Mouse (Mus musculus) G1E-ER4 (cell line): ENCODE results near the gene Zfp36l1. TPM values are rescaled to one million over a fixed set of nuclear protein-coding genes. Genes with fewer than 3 reads are reported as not detected.

ENCODE experiments used
- GATA1 ChIP-seq: IDR thresholded peaks from one replicate; pipeline ENCODE4 v1.8.0; 2012; ENCODE audit warnings: low read length, inconsistent platforms
- polyA plus RNA-seq: library from polyadenylated mRNA; stranded (reverse); fragments of >175 nt; gene quantifications from 2 replicates; pipeline ENCODE4 v1.2.3, GENCODE M21; 2012

Gene Zfp36l1
- polyA plus RNA-seq, 1 experiment = 196 TPM

DNA sequence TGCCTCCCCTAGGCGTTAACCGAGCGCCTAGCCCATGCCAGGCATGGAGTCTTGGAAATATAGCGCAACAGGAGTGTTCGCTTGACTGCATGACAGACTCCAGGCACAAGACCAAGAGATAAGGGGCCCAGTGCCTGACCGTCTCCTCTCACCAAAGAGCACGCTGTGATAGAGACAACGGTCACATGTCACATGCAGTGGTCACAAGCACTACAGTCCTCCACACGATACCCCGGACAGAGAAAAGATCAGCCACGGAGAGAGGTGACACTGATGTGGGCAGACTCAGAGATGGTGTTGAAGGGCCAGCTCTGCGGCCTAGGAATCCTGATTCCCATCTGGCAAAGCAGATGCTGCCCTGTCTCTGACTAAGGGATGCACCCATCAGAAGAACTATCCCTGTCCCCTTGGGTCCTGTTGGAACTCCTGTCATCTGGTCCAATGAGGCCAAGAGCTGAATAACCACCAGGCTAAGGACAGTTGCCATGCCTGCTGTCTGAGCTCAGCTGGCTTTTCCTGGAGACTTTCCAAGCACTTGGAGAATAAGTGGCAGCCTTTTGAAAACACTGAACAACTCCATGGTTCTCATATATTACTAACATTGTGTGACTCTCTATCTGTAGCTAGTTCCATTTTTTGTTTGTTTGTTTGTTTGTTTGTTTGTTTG lies 23.6 kb upstream of the Zfp36l1 start:
- no peak for TF ChIP-seq GATA1

DNA sequence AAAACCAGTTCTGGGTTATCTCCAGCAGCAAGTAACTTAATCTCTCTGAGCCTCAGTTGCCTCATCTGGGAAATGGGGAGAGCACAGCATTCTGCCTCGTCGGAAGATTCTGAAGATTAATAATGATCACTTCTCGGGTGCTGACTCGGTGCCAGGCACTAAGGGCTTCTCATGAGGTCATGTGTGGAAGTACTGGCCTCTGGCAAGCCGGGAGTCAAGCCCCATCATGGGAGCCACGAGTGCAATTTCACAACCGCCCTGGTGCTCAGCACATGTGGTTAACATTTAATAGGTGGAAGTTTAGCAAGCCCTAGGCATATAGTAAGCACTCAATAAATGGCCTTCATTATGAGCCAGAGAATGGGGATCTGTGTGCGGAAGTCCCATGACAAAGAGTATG lies 22.4 kb upstream of the Zfp36l1 start:
- TF ChIP-seq GATA1 = no peak

GRCm38 (mm10) chr12:80133011-80133545 lies 20.3 kb upstream of the Zfp36l1 start:
- TF ChIP-seq GATA1 = no peak

GRCm38 (mm10) chr12:80132250-80133003 lies 19.6 kb upstream of the Zfp36l1 start:
- TF ChIP-seq GATA1 = no peak

DNA sequence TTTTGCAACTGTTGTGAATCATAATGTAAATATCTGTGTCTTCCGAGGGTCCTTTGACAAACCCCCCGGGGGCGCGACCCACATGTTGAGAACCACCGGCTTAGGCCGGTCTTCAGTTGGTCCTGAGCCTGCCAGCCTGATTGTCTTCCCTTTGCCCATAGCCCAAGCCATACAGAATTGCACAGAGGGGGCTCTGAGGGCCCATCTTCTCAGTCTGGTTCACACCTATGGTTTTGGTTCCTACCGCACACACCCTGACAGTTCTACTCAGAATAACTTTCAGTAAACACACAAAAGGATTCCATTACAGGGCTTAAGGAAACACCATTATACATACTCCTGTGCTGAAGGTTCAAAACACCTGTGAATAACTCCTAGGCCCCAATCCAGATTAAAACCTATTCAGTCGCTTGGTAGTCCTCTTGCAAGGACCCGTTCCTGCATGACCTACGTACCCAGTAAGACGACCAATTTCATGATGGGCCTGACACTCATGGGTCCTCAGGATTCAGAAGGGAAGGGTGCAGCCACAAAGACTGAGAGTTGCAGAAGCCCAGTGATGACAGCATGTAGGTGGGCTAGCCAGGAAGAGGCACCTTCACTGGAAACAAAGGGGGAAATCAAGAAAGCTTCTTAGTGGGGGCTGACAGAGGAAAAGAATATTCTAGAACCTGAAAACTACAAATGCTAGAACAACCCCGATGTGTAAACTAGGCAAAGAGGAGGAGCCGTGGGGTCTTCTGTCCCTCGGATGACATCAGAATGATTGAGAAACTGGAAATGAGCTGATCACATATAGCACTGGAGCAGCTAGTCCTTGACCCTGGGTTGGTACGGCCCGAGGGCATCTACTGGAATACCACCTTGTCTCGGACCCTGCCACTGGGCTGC lies 18.8 kb upstream of the Zfp36l1 start:
- no peak for TF ChIP-seq GATA1

- TF ChIP-seq GATA1 = no peak
Measured at GRCm38 (mm10) chr12:80130558-80131358, 17.9 kb upstream of the Zfp36l1 start.

GRCm38 (mm10) chr12:80129531-80129930 lies 16.7 kb upstream of the Zfp36l1 start:
- no peak for TF ChIP-seq GATA1

- TF ChIP-seq GATA1 = no peak
Measured at GRCm38 (mm10) chr12:80127191-80127762, 14.5 kb upstream of the Zfp36l1 start.

GRCm38 (mm10) chr12:80125316-80125715 lies 12.5 kb upstream of the Zfp36l1 start:
- no peak for TF ChIP-seq GATA1

DNA sequence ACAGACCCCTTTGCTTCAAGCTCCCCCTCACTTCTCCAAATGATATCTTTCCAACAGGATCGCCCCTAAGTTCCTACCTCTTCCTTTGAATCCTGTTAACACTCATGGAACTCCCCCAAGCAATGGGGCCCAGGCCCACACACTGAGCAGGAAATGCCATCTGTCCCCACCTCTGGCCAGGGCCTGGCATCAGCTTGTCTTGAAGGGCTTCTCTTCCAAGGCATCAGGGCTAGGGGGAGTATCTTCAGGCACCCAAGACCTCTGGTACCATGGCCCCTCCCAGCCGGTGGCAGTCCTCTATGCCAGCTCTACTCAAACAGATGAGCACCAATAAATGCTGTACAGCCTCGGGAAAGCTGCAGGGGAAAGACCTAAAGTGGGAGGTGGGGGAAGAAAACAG lies 11.9 kb upstream of the Zfp36l1 start:
- no peak for TF ChIP-seq GATA1

DNA sequence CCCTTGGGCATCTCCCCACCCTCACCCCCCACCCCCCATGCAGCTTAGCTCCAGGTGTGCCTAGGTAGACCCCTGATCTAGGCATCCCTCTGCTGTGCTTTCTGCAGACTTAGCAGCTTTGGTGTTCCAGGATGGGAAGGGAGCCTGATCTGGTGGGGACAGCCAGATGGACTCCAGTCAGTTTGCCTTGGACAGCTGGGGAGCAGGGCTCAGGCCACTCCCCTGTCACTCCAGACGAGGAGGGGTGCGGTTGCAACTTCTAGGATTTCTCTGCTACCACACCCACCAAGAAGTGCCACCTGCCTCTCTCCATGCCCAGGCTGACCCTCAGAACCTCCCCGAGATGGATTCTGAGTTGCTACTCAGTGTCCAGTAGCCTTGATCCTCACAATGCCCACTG lies 11.4 kb upstream of the Zfp36l1 start:
- TF ChIP-seq GATA1 = no peak

DNA sequence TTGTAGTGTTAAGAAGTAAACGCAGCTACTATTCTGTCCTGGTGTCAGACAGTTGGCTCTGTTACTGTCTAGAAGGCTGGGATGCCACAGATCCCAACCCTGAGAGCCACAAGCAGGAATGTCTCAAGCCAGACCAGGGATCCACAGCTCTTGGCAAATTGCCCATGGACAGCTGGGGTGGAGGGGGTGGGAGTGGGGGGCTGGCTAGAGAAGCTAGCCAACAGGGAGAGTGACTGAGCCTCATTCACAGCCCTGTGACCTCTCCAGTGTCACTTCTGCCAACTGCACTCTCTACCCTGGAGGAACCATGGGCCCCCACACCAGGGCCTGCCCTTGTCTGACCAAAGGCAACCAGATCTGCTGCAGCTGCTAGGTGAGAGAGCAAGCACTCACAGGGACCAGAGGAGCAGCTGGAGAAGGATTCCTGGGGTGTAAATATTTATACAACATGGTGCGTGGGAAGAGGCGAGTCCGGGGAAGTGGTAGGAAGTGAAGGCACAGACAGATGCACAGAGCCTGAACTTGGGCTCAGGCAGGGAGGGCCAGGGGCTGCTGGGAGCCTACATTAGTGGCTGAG lies 10.5 kb upstream of the Zfp36l1 start:
- TF ChIP-seq GATA1 = no peak

DNA sequence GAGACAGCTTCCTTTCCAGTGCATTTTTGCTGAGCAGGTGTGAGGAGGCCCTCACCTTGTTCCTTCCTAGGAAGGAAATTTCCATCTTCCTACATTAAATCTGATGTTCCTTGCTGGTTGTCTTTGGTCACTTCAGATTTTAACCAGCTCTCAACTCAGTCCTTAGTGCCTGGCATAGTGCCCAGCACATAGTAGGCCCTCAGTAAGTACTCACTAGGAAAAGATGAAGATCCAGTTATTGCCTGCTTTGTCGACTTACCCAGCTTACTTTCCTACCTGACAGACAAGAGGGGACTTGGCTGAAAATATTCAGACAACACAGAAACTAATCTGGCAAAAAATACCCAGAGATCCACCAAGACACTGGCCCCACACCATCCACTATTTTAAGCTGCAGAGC lies 8.6 kb upstream of the Zfp36l1 start:
- TF ChIP-seq GATA1 = no peak

GRCm38 (mm10) chr12:80118588-80118987 lies 5.8 kb upstream of the Zfp36l1 start:
- no peak for TF ChIP-seq GATA1
